Comparison of ENCODE assay signal across 23 mouse cellular contexts in the genomic region with DNA sequence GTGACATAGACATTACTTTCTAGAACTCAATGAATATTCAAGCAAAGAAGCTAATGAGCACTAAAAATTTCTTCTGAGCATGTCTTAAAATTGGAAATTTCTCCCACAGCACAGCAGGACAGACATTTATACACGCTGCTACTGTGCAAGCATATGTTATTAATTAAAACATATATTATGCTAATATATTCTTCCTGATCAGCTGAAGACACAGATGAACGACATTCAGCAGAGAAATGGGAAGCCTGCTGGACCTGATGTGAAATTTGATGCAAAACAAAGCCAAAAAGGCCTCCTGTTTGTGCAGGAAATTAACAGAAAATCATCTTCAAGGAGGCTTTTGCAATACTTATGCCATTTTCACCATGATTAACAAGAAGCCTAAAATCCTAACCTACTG.
DNase-seq lines count a peak whose midpoint lies in the region; ATAC-seq and TF ChIP-seq lines count a peak whose summit lies in the region.
"Had no signal": no experiment of that assay in that cellular context is flagged by ENCODE, and none has a peak within 500 bp of the region (broad histone marks: within the 10 kb centered on the region; RNA-seq: fewer than 3 reads in every experiment).

No protein-coding gene starts in this region.

- TF ChIP-seq CTCF in brain, embryonic 14.5 days (IDR thresholded peaks at IDR 0.05; ENCODE audit: borderline replicate concordance, extremely low read depth, insufficient read depth, insufficient read length) = no peak

- peak; percentile 82 for ATAC-seq in forebrain, embryonic 15.5 days (replicated peaks)
- no peak for ATAC-seq in forebrain, embryonic 11.5 days (replicated peaks; ENCODE audit: low FRiP score)
- ATAC-seq in midbrain, embryonic 12.5 days (ENCODE audit: low FRiP score, low read depth) = peak; percentile 60; the same call in 1 of the 2 replicates
- ATAC-seq in midbrain, embryonic 11.5 days (ENCODE audit: low FRiP score) = no peak
- ATAC-seq in forebrain, embryonic 16.5 days = peak; percentile 86
- ATAC-seq: inflammation-experienced regulatory T-cells, adult 6 months had no signal

- no peak overlapping the region for H3K4me3 ChIP-seq in forebrain, embryonic 15.5 days
- H3K4me3 ChIP-seq in forebrain, embryonic 11.5 days (ENCODE audit: low read depth, low read length) = no peak overlapping the region
- H3K4me3 ChIP-seq in midbrain, embryonic 12.5 days = no peak overlapping the region
- H3K4me3 ChIP-seq in midbrain, embryonic 11.5 days (ENCODE audit: low read depth, low read length) = no peak overlapping the region
- H3K4me3 ChIP-seq in forebrain, embryonic 16.5 days (replicated peaks; ENCODE audit: low read length) = no peak overlapping the region
- H3K4me3 ChIP-seq: embryonic facial prominence, embryonic 12.5 days; heart, adult 2 months; heart, embryonic 12.5 days; left cerebral cortex, adult 2 months; limb, embryonic 13.5 days; lung, embryonic 15.5 days; midbrain, embryonic 10.5 days had no signal

- WGBS in forebrain, embryonic 15.5 days = 23% methylated on average over 2 of the region's 2 CpGs
- 68% methylated on average over 2 of the region's 2 CpGs for WGBS in forebrain, embryonic 11.5 days
- WGBS in midbrain, embryonic 12.5 days = 58% methylated on average over 2 of the region's 2 CpGs
- 64% methylated on average over 2 of the region's 2 CpGs for WGBS in midbrain, embryonic 11.5 days
- 25% methylated on average over 2 of the region's 2 CpGs for WGBS in forebrain, embryonic 16.5 days

- H3K27ac ChIP-seq in forebrain, embryonic 15.5 days (replicated peaks) = peak overlapping the region; percentile 51
- no peak overlapping the region for H3K27ac ChIP-seq in forebrain, embryonic 11.5 days (ENCODE audit: low read depth, low read length)
- no peak overlapping the region for H3K27ac ChIP-seq in midbrain, embryonic 12.5 days (replicated peaks)
- no peak overlapping the region for H3K27ac ChIP-seq in midbrain, embryonic 11.5 days (ENCODE audit: low read depth, low read length)
- peak overlapping the region; percentile 47 for H3K27ac ChIP-seq in forebrain, embryonic 16.5 days (ENCODE audit: low read length)
- H3K27ac ChIP-seq: embryonic facial prominence, embryonic 12.5 days; heart, adult 2 months; left cerebral cortex, adult 2 months; limb, embryonic 13.5 days; lung, embryonic 15.5 days; midbrain, embryonic 10.5 days had no signal

- no peak overlapping the region for H3K4me2 ChIP-seq in forebrain, embryonic 15.5 days (replicated peaks)
- H3K4me2 ChIP-seq in forebrain, embryonic 11.5 days (ENCODE audit: low read depth, low read length, severe bottlenecking) = no peak overlapping the region
- H3K4me2 ChIP-seq in midbrain, embryonic 12.5 days (replicated peaks) = no peak overlapping the region
- H3K4me2 ChIP-seq in midbrain, embryonic 11.5 days = no peak overlapping the region
- no peak overlapping the region for H3K4me2 ChIP-seq in forebrain, embryonic 16.5 days (ENCODE audit: low read length)
- H3K4me2 ChIP-seq: embryonic facial prominence, embryonic 12.5 days; heart, embryonic 12.5 days; limb, embryonic 13.5 days; liver, embryonic 11.5 days; lung, embryonic 15.5 days had no signal

- no peaks in the 10 kb centered on the region for H3K36me3 ChIP-seq in forebrain, embryonic 15.5 days
- H3K36me3 ChIP-seq in forebrain, embryonic 11.5 days (ENCODE audit: control insufficient read depth, insufficient read depth, low read length) = no peaks in the 10 kb centered on the region
- H3K36me3 ChIP-seq in midbrain, embryonic 12.5 days = no peaks in the 10 kb centered on the region
- no peaks in the 10 kb centered on the region for H3K36me3 ChIP-seq in midbrain, embryonic 11.5 days (ENCODE audit: control insufficient read depth, insufficient read depth, low read length)
- no peaks in the 10 kb centered on the region for H3K36me3 ChIP-seq in forebrain, embryonic 16.5 days (ENCODE audit: control insufficient read depth, insufficient read depth)
- H3K36me3 ChIP-seq: embryonic facial prominence, embryonic 12.5 days; heart, embryonic 12.5 days; limb, embryonic 13.5 days; lung, embryonic 15.5 days; midbrain, embryonic 10.5 days had no signal

- H3K9ac ChIP-seq in forebrain, embryonic 15.5 days (replicated peaks) = no peak overlapping the region
- no peak overlapping the region for H3K9ac ChIP-seq in forebrain, embryonic 11.5 days (ENCODE audit: low read length)
- H3K9ac ChIP-seq in midbrain, embryonic 12.5 days (replicated peaks) = no peak overlapping the region
- no peak overlapping the region for H3K9ac ChIP-seq in midbrain, embryonic 11.5 days (ENCODE audit: low read length)
- no peak overlapping the region for H3K9ac ChIP-seq in forebrain, embryonic 16.5 days (replicated peaks; ENCODE audit: low read depth, low read length)
- H3K9ac ChIP-seq: embryonic facial prominence, embryonic 12.5 days; heart, embryonic 12.5 days; limb, embryonic 13.5 days; lung, embryonic 15.5 days had no signal

- TF ChIP-seq POLR2A in brain, embryonic 14.5 days (IDR thresholded peaks at IDR 0.05; ENCODE audit: borderline replicate concordance, extremely low read depth, insufficient read depth, insufficient read length, poor library complexity, severe bottlenecking) = no peak

- no peaks in the 10 kb centered on the region for H3K9me3 ChIP-seq in forebrain, embryonic 15.5 days
- H3K9me3 ChIP-seq in forebrain, embryonic 11.5 days (ENCODE audit: control insufficient read depth, low read length) = no peaks in the 10 kb centered on the region
- no peaks in the 10 kb centered on the region for H3K9me3 ChIP-seq in midbrain, embryonic 12.5 days
- no peaks in the 10 kb centered on the region for H3K9me3 ChIP-seq in midbrain, embryonic 11.5 days (ENCODE audit: control insufficient read depth, low read length)
- no peaks in the 10 kb centered on the region for H3K9me3 ChIP-seq in forebrain, embryonic 16.5 days (ENCODE audit: control insufficient read depth, low read length)
- H3K9me3 ChIP-seq: embryonic facial prominence, embryonic 12.5 days; heart, embryonic 12.5 days; limb, embryonic 13.5 days; lung, embryonic 15.5 days; midbrain, embryonic 10.5 days had no signal

- DNase-seq in forebrain, embryonic 11.5 days (ENCODE audit: low spot score) = no peak
- DNase-seq in midbrain, embryonic 11.5 days (ENCODE audit: low spot score, missing footprints) = no peak
- peak; percentile 75 for DNase-seq in brain, embryonic 14.5 days (ENCODE audit: low read depth)
- no peak for DNase-seq in thymus, postnatal 14 days
- DNase-seq in retina, postnatal 1 day = no peak
- DNase-seq: adrenal gland, postnatal 25 days; B cell, adult 2 months; heart, adult 2 months; heart, postnatal 4 days; kidney, adult 11 months; kidney, postnatal 14 days; right cerebral cortex, postnatal 4 days had no signal

- H3K4me1 ChIP-seq in forebrain, embryonic 15.5 days = 0 out of 2 replicates have a peak, but pooled peaks cover 4% of the 10 kb centered on the region
- no peaks in the 10 kb centered on the region for H3K4me1 ChIP-seq in forebrain, embryonic 11.5 days (replicated peaks; ENCODE audit: control insufficient read depth, insufficient read depth, low read length)
- H3K4me1 ChIP-seq in midbrain, embryonic 12.5 days = no peaks in the 10 kb centered on the region
- H3K4me1 ChIP-seq in midbrain, embryonic 11.5 days (ENCODE audit: control insufficient read depth, insufficient read depth, low read length) = no peaks in the 10 kb centered on the region
- no peaks in the 10 kb centered on the region for H3K4me1 ChIP-seq in forebrain, embryonic 16.5 days (replicated peaks; ENCODE audit: control insufficient read depth, insufficient read depth, low read length)
- H3K4me1 ChIP-seq: embryonic facial prominence, embryonic 12.5 days; heart, embryonic 12.5 days; limb, embryonic 13.5 days; lung, embryonic 15.5 days; midbrain, embryonic 10.5 days had no signal

- no peaks in the 10 kb centered on the region for H3K27me3 ChIP-seq in forebrain, embryonic 15.5 days
- no peaks in the 10 kb centered on the region for H3K27me3 ChIP-seq in forebrain, embryonic 11.5 days (ENCODE audit: control insufficient read depth, insufficient read depth, low read length)
- H3K27me3 ChIP-seq in midbrain, embryonic 12.5 days = no peaks in the 10 kb centered on the region
- no peaks in the 10 kb centered on the region for H3K27me3 ChIP-seq in midbrain, embryonic 11.5 days (ENCODE audit: control insufficient read depth, insufficient read depth, low read length)
- H3K27me3 ChIP-seq in forebrain, embryonic 16.5 days (replicated peaks; ENCODE audit: control insufficient read depth, insufficient read depth, low read length) = no peaks in the 10 kb centered on the region
- H3K27me3 ChIP-seq: embryonic facial prominence, embryonic 12.5 days; heart, embryonic 12.5 days; limb, embryonic 13.5 days; lung, embryonic 15.5 days had no signal

Comparison
In these comparisons a context has a peak if more than half of its experiments do, and no peak if none do; other contexts are left out.
1. ATAC-seq: peak in forebrain, embryonic 15.5 days (single experiment), midbrain, embryonic 12.5 days (single experiment) and forebrain, embryonic 16.5 days (single experiment); none in forebrain, embryonic 11.5 days (single experiment) and midbrain, embryonic 11.5 days (single experiment).
2. H3K27ac ChIP-seq: peak in forebrain, embryonic 15.5 days (single experiment) and forebrain, embryonic 16.5 days (single experiment); none in forebrain, embryonic 11.5 days (single experiment), midbrain, embryonic 12.5 days (single experiment) and midbrain, embryonic 11.5 days (single experiment).